Mouse (Mus musculus) E14TG2a.4 (cell line): ENCODE data around the gene Rpl10a.

Source experiments
- CTCF ChIP-seq: conservative IDR thresholded peaks from 2 replicates; pipeline ENCODE4 v1.5.1; 2014; ENCODE audit warnings: low read length
- POU5F1 ChIP-seq: IDR thresholded peaks from 2 replicates; pipeline ENCODE4 v1.6.1; 2014; ENCODE audit warnings: low read length, borderline replicate concordance

- TF ChIP-seq CTCF: no peak
- TF ChIP-seq POU5F1: no peak
Observed at GRCm38 (mm10) chr17:28344670-28345069, 16.4 kb downstream of the Rpl10a start.
